Comparison of ENCODE assay signal across 9 mouse cellular contexts in genomic region chr1:162871701-162872311, GRCm38 (mm10). TPM values are rescaled to one million over a fixed set of nuclear protein-coding genes. Genes with fewer than 3 reads are reported as not detected.
DNase-seq lines count a peak whose midpoint lies in the region; ATAC-seq lines count a peak whose summit lies in the region.
"Had no signal": no experiment of that assay in that cellular context is flagged by ENCODE, and none has a peak within 500 bp of the region (broad histone marks: within the 10 kb centered on the region; RNA-seq: fewer than 3 reads in every experiment).

No protein-coding gene starts in this region.

- H3K4me3 ChIP-seq in forebrain, embryonic 12.5 days (replicated peaks) = no peak overlapping the region
- no peak overlapping the region for H3K4me3 ChIP-seq in forebrain, embryonic 13.5 days
- H3K4me3 ChIP-seq in embryonic facial prominence, embryonic 15.5 days (replicated peaks) = no peak overlapping the region
- 0 out of 2 replicates have a peak overlapping the region, but pooled peaks have one; percentile 9 for H3K4me3 ChIP-seq in limb, embryonic 10.5 days

- no peak overlapping the region for H3K9ac ChIP-seq in forebrain, embryonic 12.5 days
- no peak overlapping the region for H3K9ac ChIP-seq in forebrain, embryonic 13.5 days
- H3K9ac ChIP-seq in embryonic facial prominence, embryonic 15.5 days = no peak overlapping the region

- no peaks in the 10 kb centered on the region for H3K9me3 ChIP-seq in forebrain, embryonic 12.5 days
- no peaks in the 10 kb centered on the region; the same call in 1 of the 2 replicates for H3K9me3 ChIP-seq in forebrain, embryonic 13.5 days (replicated peaks)
- no peaks in the 10 kb centered on the region for H3K9me3 ChIP-seq in embryonic facial prominence, embryonic 15.5 days (replicated peaks)
- H3K9me3 ChIP-seq in limb, embryonic 10.5 days (replicated peaks) = no peaks in the 10 kb centered on the region

- H3K4me1 ChIP-seq in forebrain, embryonic 12.5 days = 0 out of 2 replicates have a peak, but pooled peaks cover 2% of the 10 kb centered on the region
- no peaks in the 10 kb centered on the region for H3K4me1 ChIP-seq in forebrain, embryonic 13.5 days
- H3K4me1 ChIP-seq in embryonic facial prominence, embryonic 15.5 days = peaks cover 15% of the 10 kb centered on the region
- H3K4me1 ChIP-seq in limb, embryonic 10.5 days = peaks cover 35% of the 10 kb centered on the region

- no peaks in the 10 kb centered on the region for H3K36me3 ChIP-seq in forebrain, embryonic 12.5 days (replicated peaks)
- no peaks in the 10 kb centered on the region for H3K36me3 ChIP-seq in forebrain, embryonic 13.5 days (ENCODE audit: poor library complexity, severe bottlenecking)
- no peaks in the 10 kb centered on the region for H3K36me3 ChIP-seq in embryonic facial prominence, embryonic 15.5 days
- no peaks in the 10 kb centered on the region for H3K36me3 ChIP-seq in limb, embryonic 10.5 days

- peak; percentile 58 for DNase-seq in adrenal gland, postnatal 14 days
- no peak for DNase-seq in limb, embryonic 10.5 days (ENCODE audit: low spot score)
- DNase-seq in right cerebral cortex, postnatal 25 days = no peak
- DNase-seq in c-Kit-positive CD71-positive TER-119-positive erythroid progenitor cells, embryonic 14.5 days (ENCODE audit: low spot score) = no peak
- DNase-seq in right cerebral cortex, postnatal 14 days = no peak

- ATAC-seq in forebrain, embryonic 12.5 days (ENCODE audit: low FRiP score) = no peak
- no peak for ATAC-seq in forebrain, embryonic 13.5 days
- peak; percentile 73 for ATAC-seq in embryonic facial prominence, embryonic 15.5 days (ENCODE audit: insufficient number of reproducible peaks, low FRiP score, low TSS enrichment, low read depth)
- ATAC-seq: activated CD4-positive, CD25-positive, alpha-beta regulatory T cell, adult 4 months had no signal

- H3K27me3 ChIP-seq in forebrain, embryonic 12.5 days = no peaks in the 10 kb centered on the region
- H3K27me3 ChIP-seq in forebrain, embryonic 13.5 days = no peaks in the 10 kb centered on the region
- no peaks in the 10 kb centered on the region for H3K27me3 ChIP-seq in embryonic facial prominence, embryonic 15.5 days
- H3K27me3 ChIP-seq in limb, embryonic 10.5 days (ENCODE audit: low read depth, poor library complexity, severe bottlenecking) = no peaks in the 10 kb centered on the region

- no peak overlapping the region for H3K4me2 ChIP-seq in forebrain, embryonic 12.5 days
- H3K4me2 ChIP-seq in forebrain, embryonic 13.5 days = no peak overlapping the region
- H3K4me2 ChIP-seq in embryonic facial prominence, embryonic 15.5 days (replicated peaks) = 0 out of 2 replicates have a peak overlapping the region, but pooled peaks have one; percentile 17

- peak overlapping the region; percentile 61; the same call in 1 of the 2 replicates for H3K27ac ChIP-seq in forebrain, embryonic 12.5 days
- no peak overlapping the region for H3K27ac ChIP-seq in forebrain, embryonic 13.5 days
- peak overlapping the region; percentile 79 for H3K27ac ChIP-seq in embryonic facial prominence, embryonic 15.5 days (replicated peaks)
- H3K27ac ChIP-seq in limb, embryonic 10.5 days = peak overlapping the region; percentile 79

- WGBS in forebrain, embryonic 12.5 days = 63% methylated on average over 9 of the region's 9 CpGs
- WGBS in forebrain, embryonic 13.5 days = 72% methylated on average over 9 of the region's 9 CpGs
- 15% methylated on average over 9 of the region's 9 CpGs for WGBS in embryonic facial prominence, embryonic 15.5 days
- WGBS in limb, embryonic 10.5 days = 31% methylated on average over 9 of the region's 9 CpGs

RNA-seq across cellular contexts. Expression of gene Fmo1, which starts 5.4 kb away (rescaled TPM):
- 11.0 and 15.9 TPM in 2 replicates for polyA plus RNA-seq in forebrain, embryonic 12.5 days (2016; fragmentation: Nextera tagmentation; extraction: Ambion mirVana)
- 9.4 and 10.6 TPM in 2 replicates for polyA plus RNA-seq in forebrain, embryonic 13.5 days (2015; fragmentation: Nextera tagmentation; extraction: Ambion mirVana)
- 264 and 295 TPM in 2 replicates for total RNA-seq in adrenal gland, postnatal 14 days (2021)
- 50.2 and 63.4 TPM in 2 replicates for polyA plus RNA-seq in embryonic facial prominence, embryonic 15.5 days (2015; fragmentation: Nextera tagmentation; extraction: Ambion mirVana)
- polyA plus RNA-seq in limb, embryonic 10.5 days (2016; fragmentation: Nextera tagmentation; extraction: Ambion mirVana) = 1.6 and 2.1 TPM in 2 replicates

RNA-seq across cellular contexts. Expression of gene Fmo2, which starts 26.7 kb away (rescaled TPM):
- 0.67 TPM in 1 of 2 replicates, not detected in the other for polyA plus RNA-seq in forebrain, embryonic 12.5 days (2016; fragmentation: Nextera tagmentation; extraction: Ambion mirVana)
- 0.09 TPM in 1 of 2 replicates, not detected in the other for polyA plus RNA-seq in forebrain, embryonic 13.5 days (2015; fragmentation: Nextera tagmentation; extraction: Ambion mirVana)
- 36.1 and 53.8 TPM in 2 replicates for total RNA-seq in adrenal gland, postnatal 14 days (2021)
- polyA plus RNA-seq in embryonic facial prominence, embryonic 15.5 days (2015; fragmentation: Nextera tagmentation; extraction: Ambion mirVana) = 5.5 and 7.2 TPM in 2 replicates
- polyA plus RNA-seq in limb, embryonic 10.5 days (2016; fragmentation: Nextera tagmentation; extraction: Ambion mirVana) = 0.08 TPM in 1 of 2 replicates, not detected in the other
- polyA plus RNA-seq: activated CD4-positive, CD25-positive, alpha-beta regulatory T cell, adult 4 months had no signal

RNA-seq across cellular contexts. Expression of gene Fmo4, which starts 58.0 kb away (rescaled TPM):
- 0.23 TPM in 1 of 2 replicates, not detected in the other for polyA plus RNA-seq in forebrain, embryonic 12.5 days (2016; fragmentation: Nextera tagmentation; extraction: Ambion mirVana)
- polyA plus RNA-seq in forebrain, embryonic 13.5 days (2015; fragmentation: Nextera tagmentation; extraction: Ambion mirVana) = 0.31 TPM in 1 of 2 replicates, not detected in the other
- 0.86 and 3.1 TPM in 2 replicates for total RNA-seq in adrenal gland, postnatal 14 days (2021)
- 0.23 and 0.60 TPM in 2 replicates for polyA plus RNA-seq in embryonic facial prominence, embryonic 15.5 days (2015; fragmentation: Nextera tagmentation; extraction: Ambion mirVana)
- polyA plus RNA-seq in limb, embryonic 10.5 days (2016; fragmentation: Nextera tagmentation; extraction: Ambion mirVana) = 0.08 TPM in 1 of 2 replicates, not detected in the other
- polyA plus RNA-seq: activated CD4-positive, CD25-positive, alpha-beta regulatory T cell, adult 4 months had no signal
